Mouse (Mus musculus) skeletal muscle tissue, postnatal 0 days (tissue): ENCODE measurements around the gene Pdlim1. TPM values are rescaled to one million over a fixed set of nuclear protein-coding genes. Genes with fewer than 3 reads are reported as not detected.

Source experiments
- polyA plus RNA-seq: library from polyadenylated mRNA; unstranded; fragments of >200 nt; fragmentation: Nextera tagmentation; extraction: Ambion mirVana; gene quantifications from 2 replicates; pipeline ENCODE4 v1.2.1, GENCODE M21; 2015

The Pdlim1 gene
- polyA plus RNA-seq: 266 TPM in 2 replicates

GRCm38 (mm10) chr19:40271308-40271892 lies at the start of gene Pdlim1:
Pdlim1 (minus strand) TSS chr19:40271842.

GRCm38 (mm10) chr19:40187160-40187559 lies 84.5 kb downstream of the Pdlim1 start, which contains the start of gene Cyp2c70:
Cyp2c70 (minus strand) TSS chr19:40187333.

Other genes starting within 250 kb of the Pdlim1 start
- not detected in 2 replicates for gene Cyp2c54, start 198.0 kb downstream of the Pdlim1 start, polyA plus RNA-seq
- not detected in 2 replicates for gene Cyp2c50, start 182.2 kb downstream of the Pdlim1 start, polyA plus RNA-seq
- gene Cyp2c70, start 84.5 kb downstream of the Pdlim1 start, polyA plus RNA-seq: not detected in 2 replicates
- 110 and 116 TPM in 2 replicates for gene Sorbs1, start 241.9 kb upstream of the Pdlim1 start, polyA plus RNA-seq